Mouse (Mus musculus) bone marrow, adult 2 months (tissue): ENCODE results near the gene Stambpl1.

Experiments used
- CTCF ChIP-seq: fragments of 200-500 bp; IDR thresholded peaks from 2 replicates; pipeline ENCODE4 v1.5.1; 2011; ENCODE audit warnings: low read length, control low read depth; ENCODE audit not compliant: control insufficient read depth, insufficient read depth
- POLR2A ChIP-seq: fragments of 200-500 bp; IDR thresholded peaks from 2 replicates; pipeline ENCODE4 v1.6.1; 2011; ENCODE audit warnings: low read depth, mild to moderate bottlenecking, control low read depth, low read length, borderline replicate concordance; ENCODE audit not compliant: control insufficient read depth

DNA sequence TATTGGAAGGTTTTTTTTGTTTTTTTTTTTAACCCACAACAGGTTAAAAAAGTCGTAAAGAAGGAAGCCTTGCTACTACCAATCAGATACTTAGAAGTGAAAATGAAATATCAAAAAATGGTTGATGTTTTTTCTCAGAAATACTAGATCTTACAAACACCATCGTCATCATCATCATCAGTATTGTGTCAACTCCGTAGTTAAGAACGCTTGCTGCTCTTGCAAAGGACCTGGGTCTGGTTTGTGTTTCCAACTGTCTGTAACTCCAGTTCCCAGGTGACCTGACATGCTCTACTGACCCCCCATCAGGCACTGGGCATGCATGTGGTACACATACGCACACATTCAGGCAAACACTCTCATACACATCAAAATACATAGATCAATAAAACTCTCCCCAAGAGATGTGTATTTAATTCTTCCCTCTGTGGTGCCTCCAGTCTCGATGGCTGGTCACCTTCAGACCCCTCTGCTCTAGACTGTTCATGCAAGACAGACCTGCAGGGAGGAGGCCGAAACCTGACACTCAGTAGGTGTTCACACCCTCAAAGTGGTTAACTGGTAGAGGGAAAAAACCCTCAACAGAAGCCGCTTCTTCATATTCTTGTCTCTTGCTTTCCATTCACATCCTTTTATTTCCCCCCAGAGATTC, 18.0 kb downstream of the Stambpl1 start:
- TF ChIP-seq CTCF (no peak), POLR2A (no peak)
